Mouse (Mus musculus) adrenal gland, adult (tissue): ENCODE data around the gene Sbf2.

Experiments
- DNase-seq, 2 experiments: peaks; one replicate each; pipeline ENCODE4 v3.0.0; 2022 to 2023; ENCODE audit warnings: low spot score in 1 of 2; ENCODE audit not compliant: inconsistent age in 2 of 2

Gene Sbf2

GRCm38 (mm10) chr7:110283484-110284275 is 331.0 kb downstream of the Sbf2 start:
- no peak for DNase-seq

- DNase-seq, result no peak
Observed at GRCm38 (mm10) chr7:110282797-110283196, 331.9 kb downstream of the Sbf2 start.

- DNase-seq, result peak in 1 of 2 experiments; percentile 50
Observed at GRCm38 (mm10) chr7:110281435-110282256, 333.1 kb downstream of the Sbf2 start.

- DNase-seq, result no peak
Observed at GRCm38 (mm10) chr7:110279183-110279582, 335.5 kb downstream of the Sbf2 start.

GRCm38 (mm10) chr7:110277734-110278245 is 336.9 kb downstream of the Sbf2 start:
- DNase-seq, result peak; percentile 51 to 81

- peak in 1 of 2 experiments; percentile 52 for DNase-seq
Observed at GRCm38 (mm10) chr7:110272434-110272833, 342.3 kb downstream of the Sbf2 start.

- peak in 1 of 2 experiments; percentile 46 for DNase-seq
Observed at GRCm38 (mm10) chr7:110271814-110272213, 342.9 kb downstream of the Sbf2 start.

GRCm38 (mm10) chr7:110270455-110270854 is 344.3 kb downstream of the Sbf2 start:
- DNase-seq, result no peak

- no peak for DNase-seq
Observed at GRCm38 (mm10) chr7:110269777-110270176, 344.9 kb downstream of the Sbf2 start.

- DNase-seq, result no peak
Observed at GRCm38 (mm10) chr7:110268511-110268910, 346.2 kb downstream of the Sbf2 start.

- no peak for DNase-seq
Observed at GRCm38 (mm10) chr7:110267994-110268393, 346.7 kb downstream of the Sbf2 start.

- no peak for DNase-seq
Observed at GRCm38 (mm10) chr7:110267014-110267413, 347.7 kb downstream of the Sbf2 start.

GRCm38 (mm10) chr7:110265796-110266195 is 348.9 kb downstream of the Sbf2 start:
- DNase-seq, result peak; percentile 87 to 96

- DNase-seq, result no peak
Observed at GRCm38 (mm10) chr7:110263474-110263873, 351.2 kb downstream of the Sbf2 start.

GRCm38 (mm10) chr7:110262661-110263060 is 352.1 kb downstream of the Sbf2 start:
- no peak for DNase-seq

GRCm38 (mm10) chr7:110261807-110262206 is 352.9 kb downstream of the Sbf2 start:
- DNase-seq, result no peak

- peak; percentile 42 to 78 for DNase-seq
Observed at GRCm38 (mm10) chr7:110259966-110260711, 354.6 kb downstream of the Sbf2 start.

- DNase-seq, result peak; percentile 43 to 74
Observed at GRCm38 (mm10) chr7:110258196-110258950, 356.3 kb downstream of the Sbf2 start.
